Comparison of ENCODE assay signal across 22 mouse cellular contexts in genomic region chr17:75180301-75180700, GRCm38 (mm10).
A peak's percentile ranks its signal among the peaks of the same experiment; 100 is the strongest.
DNase-seq lines count a peak whose midpoint lies in the region; ATAC-seq and TF ChIP-seq lines count a peak whose summit lies in the region.
"Had no signal": no experiment of that assay in that cellular context is flagged by ENCODE, and none has a peak within 500 bp of the region (broad histone marks: within the 10 kb centered on the region; RNA-seq: fewer than 3 reads in every experiment).

No protein-coding gene starts in this region.

- WGBS in embryonic facial prominence, embryonic 13.5 days, result 73% methylated on average over 4 of the region's 4 CpGs
- 83% methylated on average over 4 of the region's 4 CpGs for WGBS in embryonic facial prominence, embryonic 10.5 days
- 76% methylated on average over 4 of the region's 4 CpGs for WGBS in lung, adult 2 months
- WGBS in stomach, embryonic 14.5 days, result 76% methylated on average over 4 of the region's 4 CpGs

- no peak overlapping the region for H3K27ac ChIP-seq in embryonic facial prominence, embryonic 13.5 days
- H3K27ac ChIP-seq in embryonic facial prominence, embryonic 10.5 days (replicated peaks), result no peak overlapping the region
- H3K27ac ChIP-seq in cortical plate, adult 2 months (ENCODE audit: insufficient read depth, low read length), result no peak overlapping the region
- H3K27ac ChIP-seq in stomach, embryonic 14.5 days (ENCODE audit: low read length), result peak overlapping the region; percentile 44; the same call in 1 of the 2 replicates
- H3K27ac ChIP-seq: hindbrain, embryonic 14.5 days; liver, embryonic 12.5 days; stomach, embryonic 15.5 days had no signal

- no peaks in the 10 kb centered on the region for H3K9me3 ChIP-seq in embryonic facial prominence, embryonic 13.5 days
- H3K9me3 ChIP-seq in embryonic facial prominence, embryonic 10.5 days, result no peaks in the 10 kb centered on the region
- H3K9me3 ChIP-seq in stomach, embryonic 14.5 days (ENCODE audit: control insufficient read depth, low read depth, low read length), result no peaks in the 10 kb centered on the region
- H3K9me3 ChIP-seq: liver, embryonic 12.5 days; stomach, embryonic 15.5 days had no signal

- H3K27me3 ChIP-seq in embryonic facial prominence, embryonic 13.5 days, result no peaks in the 10 kb centered on the region
- H3K27me3 ChIP-seq in embryonic facial prominence, embryonic 10.5 days (replicated peaks; ENCODE audit: low read depth, poor library complexity, severe bottlenecking), result no peaks in the 10 kb centered on the region
- H3K27me3 ChIP-seq in stomach, embryonic 14.5 days (ENCODE audit: control insufficient read depth, insufficient read depth, low read length), result no peaks in the 10 kb centered on the region
- H3K27me3 ChIP-seq: liver, embryonic 12.5 days; stomach, embryonic 15.5 days had no signal

- no peaks in the 10 kb centered on the region for H3K36me3 ChIP-seq in embryonic facial prominence, embryonic 13.5 days
- no peaks in the 10 kb centered on the region for H3K36me3 ChIP-seq in embryonic facial prominence, embryonic 10.5 days (replicated peaks)
- no peaks in the 10 kb centered on the region for H3K36me3 ChIP-seq in stomach, embryonic 14.5 days (ENCODE audit: control insufficient read depth, insufficient read depth, low read length)
- H3K36me3 ChIP-seq: liver, embryonic 12.5 days; stomach, embryonic 15.5 days had no signal

- 0 out of 2 replicates have a peak overlapping the region, but pooled peaks have one; percentile 7 for H3K4me3 ChIP-seq in embryonic facial prominence, embryonic 13.5 days
- H3K4me3 ChIP-seq in embryonic facial prominence, embryonic 10.5 days, result no peak overlapping the region
- H3K4me3 ChIP-seq in lung, adult 2 months (replicated peaks; ENCODE audit: extremely low read depth, low read depth, low read length), result peak overlapping the region; percentile 30
- H3K4me3 ChIP-seq in cortical plate, adult 2 months (ENCODE audit: insufficient read depth, low read length), result peak overlapping the region; percentile 19; the same call in 1 of the 2 replicates
- H3K4me3 ChIP-seq in stomach, embryonic 14.5 days (ENCODE audit: low read depth, low read length), result no peak overlapping the region
- H3K4me3 ChIP-seq: liver, embryonic 12.5 days had no signal

- no peak for ATAC-seq in embryonic facial prominence, embryonic 13.5 days (ENCODE audit: insufficient number of reproducible peaks, insufficient read depth, low FRiP score, low TSS enrichment, low read depth)
- ATAC-seq in stomach, embryonic 14.5 days (ENCODE audit: insufficient number of reproducible peaks, insufficient read depth, low FRiP score, low read depth), result no peak
- ATAC-seq: forebrain, postnatal 0 days; intestine, postnatal 0 days; liver, embryonic 12.5 days had no signal

- peaks cover 48% of the 10 kb centered on the region for H3K4me1 ChIP-seq in embryonic facial prominence, embryonic 13.5 days
- H3K4me1 ChIP-seq in embryonic facial prominence, embryonic 10.5 days, result peaks cover 27% of the 10 kb centered on the region
- H3K4me1 ChIP-seq in lung, adult 2 months (ENCODE audit: control insufficient read depth, insufficient read depth, low read length), result peaks cover 4% of the 10 kb centered on the region
- no peaks in the 10 kb centered on the region for H3K4me1 ChIP-seq in cortical plate, adult 2 months (ENCODE audit: control insufficient read depth, insufficient read depth, low read length)
- peaks cover 14% of the 10 kb centered on the region for H3K4me1 ChIP-seq in stomach, embryonic 14.5 days (ENCODE audit: control insufficient read depth, insufficient read depth, low read length)
- H3K4me1 ChIP-seq: liver, embryonic 12.5 days had no signal

- H3K9ac ChIP-seq in embryonic facial prominence, embryonic 13.5 days, result no peak overlapping the region
- no peak overlapping the region for H3K9ac ChIP-seq in stomach, embryonic 14.5 days (replicated peaks; ENCODE audit: low read depth, low read length)
- H3K9ac ChIP-seq: forebrain, postnatal 0 days; hindbrain, embryonic 14.5 days; liver, embryonic 12.5 days; stomach, embryonic 15.5 days had no signal

- no peak for TF ChIP-seq CTCF in lung, adult 2 months (IDR thresholded peaks at IDR 0.05; ENCODE audit: insufficient read depth, low read length)
- TF ChIP-seq CTCF in cortical plate, adult 2 months (IDR thresholded peaks at IDR 0.05; ENCODE audit: extremely low read depth, insufficient read depth, low read length), result no peak

- DNase-seq in embryonic facial prominence, embryonic 10.5 days (ENCODE audit: low spot score), result no peak
- DNase-seq in lung, adult 2 months, result no peak
- DNase-seq in lung, postnatal 25 days (ENCODE audit: low spot score), result no peak
- no peak for DNase-seq in thymus, postnatal 10 days (ENCODE audit: low spot score in 2 of 2)
- no peak for DNase-seq in layer of hippocampus, postnatal 10 days (ENCODE audit: low spot score in 2 of 2)
- DNase-seq: adrenal gland, adult 8-10 months; cerebellum, adult 11 months; cerebellum, postnatal 25 days; forebrain, postnatal 0 days; gastrocnemius, postnatal 14 days; heart, postnatal 10 days; kidney, postnatal 10 days; right cerebral cortex, adult 18-20 months; spleen, adult 18-20 months; thymus, postnatal 14 days had no signal

- no peak for TF ChIP-seq POLR2A in lung, adult 2 months (IDR thresholded peaks at IDR 0.05; ENCODE audit: borderline replicate concordance, extremely low read depth, low read depth, low read length)
- no peak for TF ChIP-seq POLR2A in cortical plate, adult 2 months (IDR thresholded peaks at IDR 0.05; ENCODE audit: extremely low read depth, insufficient read depth, low read length)

- H3K4me2 ChIP-seq in embryonic facial prominence, embryonic 13.5 days, result peak overlapping the region; percentile 61
- no peak overlapping the region; the same call in 1 of the 2 replicates for H3K4me2 ChIP-seq in stomach, embryonic 14.5 days (replicated peaks; ENCODE audit: low read depth, low read length)
- H3K4me2 ChIP-seq: hindbrain, embryonic 14.5 days; liver, embryonic 12.5 days had no signal

Comparison
In these comparisons a context has a peak if more than half of its experiments do, and no peak if none do; other contexts are left out.
1. H3K4me3 ChIP-seq: peak in embryonic facial prominence, embryonic 13.5 days (single experiment), lung, adult 2 months (single experiment) and cortical plate, adult 2 months (single experiment); none in embryonic facial prominence, embryonic 10.5 days (single experiment) and stomach, embryonic 14.5 days (single experiment).